Mouse (Mus musculus) CD4-positive helper T cell, adult 2 months (primary cell): ENCODE measurements around the gene Phlpp1.
A peak's percentile ranks its signal among the peaks of the same experiment; 100 is the strongest.

Experiments used
- DNase-seq: peaks from one replicate; pipeline ENCODE4 v3.0.0-alpha.2; 2012; ENCODE audit warnings: low read depth, missing footprints, low spot score

The Phlpp1 gene

GRCm38 (mm10) chr1:106386542-106386941, 215.0 kb downstream of the Phlpp1 start:
- DNase-seq: no peak

DNA sequence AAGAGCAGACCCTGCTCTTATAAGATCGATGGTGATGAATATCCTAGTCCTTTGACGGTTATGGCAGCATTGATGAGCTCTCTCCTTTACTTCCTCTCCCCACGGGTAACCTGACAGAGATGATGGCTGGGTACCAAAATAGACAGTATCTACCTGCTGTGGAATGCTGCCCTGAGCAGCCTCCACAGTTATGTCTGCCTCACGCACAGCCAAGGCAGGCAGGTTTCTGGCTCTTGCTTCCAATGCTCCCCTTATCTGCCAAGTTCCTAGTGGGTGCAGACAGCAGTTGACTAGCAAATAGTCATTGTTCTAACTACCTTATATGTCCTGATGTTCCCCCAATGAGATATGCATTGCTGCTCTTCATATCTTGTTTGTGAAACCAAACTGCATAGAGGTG, 215.7 kb downstream of the Phlpp1 start:
- DNase-seq: no peak

- peak; percentile 59 for DNase-seq
Measured at GRCm38 (mm10) chr1:106389673-106390072, 218.1 kb downstream of the Phlpp1 start.

GRCm38 (mm10) chr1:106393072-106393471, 221.5 kb downstream of the Phlpp1 start:
- no peak for DNase-seq

GRCm38 (mm10) chr1:106394678-106395077, 223.1 kb downstream of the Phlpp1 start:
- no peak for DNase-seq

DNA sequence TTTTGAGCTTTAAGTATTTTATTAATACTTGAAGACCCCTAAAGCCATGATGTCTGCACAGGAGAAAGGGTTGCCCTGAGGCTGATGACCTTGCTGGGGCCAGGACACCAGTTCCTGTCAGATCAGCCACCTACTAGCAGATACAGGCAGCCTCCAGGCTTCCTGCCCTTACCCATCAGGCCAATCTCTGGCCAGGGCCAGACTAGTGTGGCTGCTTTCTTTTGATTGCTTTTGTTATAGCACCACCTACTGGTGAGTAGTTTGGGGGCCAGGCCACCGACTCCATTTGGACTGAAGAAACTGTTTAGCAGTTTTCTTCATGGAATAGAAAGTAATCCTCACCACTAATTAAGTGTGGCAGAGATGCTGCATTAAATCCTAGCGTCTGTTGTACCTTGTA, 223.9 kb downstream of the Phlpp1 start:
- DNase-seq: peak; percentile 64

DNA sequence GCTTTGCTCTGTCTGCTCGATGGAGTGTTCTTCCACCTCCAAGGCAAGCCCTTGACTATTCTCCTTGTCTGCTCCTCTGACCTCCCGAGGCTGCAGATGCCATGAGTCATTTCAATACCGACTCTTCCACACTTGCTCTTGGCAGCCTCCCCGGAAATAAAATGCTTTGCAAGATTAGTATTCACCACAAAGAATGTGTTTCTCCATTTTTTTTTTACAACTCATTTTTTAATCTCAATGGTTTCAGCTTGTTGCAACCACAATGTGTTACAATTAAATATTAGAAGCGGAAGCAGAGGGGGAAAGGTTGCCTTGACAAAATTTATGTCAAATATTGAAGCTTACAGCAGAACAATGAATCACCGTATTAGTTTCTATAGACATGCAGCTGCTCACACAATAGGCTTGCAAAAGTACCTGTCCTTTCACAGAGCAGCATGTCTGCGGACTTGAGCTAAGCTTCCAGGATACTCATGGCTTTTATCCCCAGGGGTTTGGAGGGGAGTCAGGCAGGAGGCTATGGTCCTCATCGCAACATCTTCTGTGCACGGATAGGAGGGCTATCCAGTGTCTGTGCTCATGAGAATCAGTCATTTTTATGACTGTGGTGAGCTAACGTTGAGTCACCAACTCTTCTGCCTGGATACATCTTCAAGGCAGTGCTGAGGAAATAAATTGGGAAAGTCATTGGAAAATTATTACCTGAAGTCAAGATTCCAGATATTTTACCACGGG, 229.5 kb downstream of the Phlpp1 start:
- peak; percentile 24 for DNase-seq

DNA sequence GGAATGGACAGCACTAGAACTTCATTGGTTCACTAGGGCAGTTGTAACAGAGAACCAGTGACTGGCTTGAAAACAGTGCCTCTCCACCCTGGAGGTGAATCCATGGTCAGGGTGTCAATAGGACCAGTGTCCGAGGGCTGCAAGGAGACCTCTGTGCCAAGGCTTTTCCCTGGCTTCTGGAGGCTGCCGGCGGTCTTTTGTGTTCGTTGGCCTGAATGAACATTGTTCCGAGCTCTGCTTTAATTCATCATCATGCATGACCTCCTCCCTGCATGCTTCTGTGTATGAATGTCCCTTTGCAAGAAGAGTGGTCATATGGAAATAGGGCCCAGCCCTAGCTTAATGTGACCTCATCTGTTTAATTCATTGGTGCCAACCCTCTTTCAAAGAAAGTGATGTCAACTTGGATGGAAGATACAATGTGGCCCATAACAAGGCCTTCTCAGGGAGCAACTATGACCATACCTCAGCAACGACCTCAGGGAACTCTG, 231.5 kb downstream of the Phlpp1 start:
- no peak for DNase-seq

DNA sequence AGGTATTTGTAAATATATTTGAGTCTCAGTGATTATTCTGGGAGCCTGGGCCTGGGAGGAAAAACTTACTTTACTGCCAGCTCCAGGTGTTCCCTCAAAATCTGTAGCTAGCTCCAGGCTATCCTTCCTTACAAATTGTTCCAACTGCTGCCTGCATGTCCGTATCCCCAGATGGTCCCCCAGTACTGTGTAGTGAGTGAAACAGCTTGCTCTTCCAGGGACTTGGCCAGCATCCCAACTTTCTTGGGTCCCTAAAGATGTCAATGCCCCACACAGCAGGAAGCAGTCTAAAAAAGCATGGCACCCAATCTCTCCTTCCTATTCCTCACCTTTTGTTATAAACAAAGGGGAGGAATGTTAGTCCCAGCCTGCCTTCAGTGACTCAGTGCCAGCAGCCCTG, 235.3 kb downstream of the Phlpp1 start:
- no peak for DNase-seq

DNA sequence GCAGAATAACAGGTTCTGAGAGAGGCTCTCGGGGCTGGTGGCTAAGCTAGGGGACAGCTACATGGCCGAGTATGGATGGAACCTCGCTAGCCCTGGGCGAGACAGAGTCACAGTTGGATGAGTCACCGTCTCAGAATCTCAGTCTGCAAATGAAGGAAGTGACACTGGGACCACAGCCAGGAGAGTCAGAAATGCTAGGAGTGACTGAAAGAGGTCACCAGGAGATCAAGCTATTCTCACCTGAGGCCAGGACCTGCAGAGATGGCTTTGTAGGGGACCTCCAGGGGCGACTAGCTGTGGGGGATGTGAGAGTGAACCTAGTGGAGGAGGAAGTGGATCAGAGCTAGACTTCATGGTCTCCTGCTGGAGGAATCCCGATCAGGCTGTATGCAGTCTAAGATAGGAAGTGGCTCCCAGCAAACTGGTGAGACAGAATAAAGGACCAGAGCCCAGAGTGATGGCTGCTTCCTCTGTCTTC, 236.4 kb downstream of the Phlpp1 start:
- DNase-seq: no peak

DNA sequence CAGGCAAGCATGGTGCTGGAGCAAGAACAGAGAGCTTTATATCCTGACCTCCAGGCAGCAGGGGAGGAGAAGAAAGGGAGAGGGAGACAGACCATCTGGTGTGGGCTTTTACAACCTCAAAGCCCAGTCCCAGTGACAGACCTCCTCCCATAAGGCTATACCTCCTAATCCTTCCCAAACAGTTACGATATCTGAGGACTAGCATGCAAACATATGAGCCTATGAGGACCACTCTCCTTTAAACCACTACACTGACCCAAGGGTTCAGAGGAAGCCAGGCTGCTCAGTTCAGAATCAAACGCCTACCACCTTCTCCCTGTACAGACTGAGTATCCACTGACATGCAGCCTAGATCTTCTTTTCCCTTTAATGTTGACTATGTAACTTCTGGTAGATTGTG, 239.3 kb downstream of the Phlpp1 start:
- no peak for DNase-seq

DNA sequence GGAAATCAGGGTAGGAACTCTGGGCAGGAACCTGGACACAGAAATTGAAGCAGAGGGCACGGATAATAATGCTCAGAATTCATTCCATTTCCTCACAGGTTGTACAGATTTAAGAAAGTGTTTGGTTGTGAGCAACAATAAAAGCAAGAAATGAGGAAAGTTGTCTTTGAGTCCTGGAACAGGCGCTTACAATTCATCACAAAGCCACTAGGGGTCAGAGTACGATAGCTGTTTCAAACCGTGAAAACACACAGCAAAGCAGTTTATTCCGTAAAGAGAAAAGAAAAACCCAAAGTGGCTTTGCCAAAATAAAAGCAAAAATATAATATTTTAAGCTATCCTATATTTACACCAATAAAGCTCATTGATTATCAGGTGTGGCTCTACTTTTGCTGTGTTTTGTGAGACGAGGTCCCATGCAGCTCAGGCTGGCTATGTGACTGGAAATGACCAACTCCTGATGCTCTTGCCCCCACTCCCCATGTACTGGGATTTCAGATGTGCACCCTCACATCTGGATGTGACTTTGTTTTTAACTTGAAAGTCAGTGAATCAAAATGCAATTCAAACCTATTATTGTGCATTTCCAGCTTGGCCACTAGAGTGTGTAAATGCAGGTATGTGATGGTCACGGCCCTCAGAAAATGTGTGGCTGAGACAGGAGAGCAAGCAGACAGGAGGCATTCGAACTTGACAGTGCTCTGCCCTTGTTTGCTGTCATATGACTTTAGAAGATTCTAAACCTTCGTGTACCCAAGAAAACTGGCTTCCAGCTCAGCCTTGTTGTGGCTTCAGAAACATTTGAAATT, 253.8 kb downstream of the Phlpp1 start:
- DNase-seq: peak; percentile 49

- no peak for DNase-seq
Measured at GRCm38 (mm10) chr1:106428170-106428569, 256.6 kb downstream of the Phlpp1 start.

GRCm38 (mm10) chr1:106428580-106428979, 257.0 kb downstream of the Phlpp1 start:
- DNase-seq: no peak

DNA sequence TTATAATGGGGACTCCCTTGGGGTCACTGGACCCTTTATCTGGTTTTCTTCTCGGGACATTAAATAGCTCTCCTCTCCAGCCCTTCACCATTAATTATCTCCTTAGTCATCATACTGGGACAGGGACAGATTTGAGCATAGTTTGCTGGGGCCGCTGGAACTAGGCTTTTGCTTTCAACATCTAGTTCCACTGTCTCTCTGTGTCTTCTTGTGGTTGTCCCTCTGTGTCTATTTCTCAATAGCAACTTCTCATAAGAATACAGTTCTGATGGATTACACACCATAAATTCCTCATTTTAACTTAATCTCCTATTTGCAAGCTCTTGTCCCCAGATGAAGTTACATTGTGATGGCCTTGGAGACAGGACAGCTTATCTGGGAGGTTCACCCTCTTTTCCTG, 262.0 kb downstream of the Phlpp1 start:
- DNase-seq: no peak
